Mouse (Mus musculus) urinary bladder, postnatal 14 days (tissue): ENCODE results near the gene Cxcl12.

Experiments used
- DNase-seq: peaks from one replicate; pipeline ENCODE4 v3.0.0; 2021; ENCODE audit warnings: low spot score

The Cxcl12 gene

GRCm38 (mm10) chr6:117168321-117169011 is at the start of gene Cxcl12:
Gene Cxcl12, plus strand, starts transcription at chr6:117168535.
- DNase-seq: peak; percentile 65

- DNase-seq: no peak
Observed at GRCm38 (mm10) chr6:117122074-117122473, 46.3 kb upstream of the Cxcl12 start.

DNA sequence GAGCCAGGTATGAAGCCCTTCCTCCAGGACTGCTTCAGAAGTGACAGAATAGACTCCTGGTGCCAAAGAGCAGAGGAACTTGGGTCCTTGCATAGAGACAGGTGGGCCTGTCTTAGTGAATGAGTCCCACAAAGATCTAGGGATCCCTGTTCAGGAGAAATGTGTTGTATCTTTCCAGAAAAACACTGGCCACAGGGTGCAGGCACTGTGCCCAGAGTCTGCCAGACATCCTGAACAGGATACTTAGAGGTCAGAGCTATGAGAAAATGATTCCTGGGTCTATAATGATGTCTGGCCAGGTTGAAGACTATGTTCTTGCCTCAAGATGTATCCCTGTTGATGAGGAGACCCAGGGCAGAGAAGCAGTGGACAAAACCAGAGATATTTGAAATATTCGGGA is 42.0 kb upstream of the Cxcl12 start:
- no peak for DNase-seq

GRCm38 (mm10) chr6:117129443-117129842 is 38.9 kb upstream of the Cxcl12 start:
- no peak for DNase-seq

- no peak for DNase-seq
Observed at GRCm38 (mm10) chr6:117130680-117131111, 37.6 kb upstream of the Cxcl12 start.

DNA sequence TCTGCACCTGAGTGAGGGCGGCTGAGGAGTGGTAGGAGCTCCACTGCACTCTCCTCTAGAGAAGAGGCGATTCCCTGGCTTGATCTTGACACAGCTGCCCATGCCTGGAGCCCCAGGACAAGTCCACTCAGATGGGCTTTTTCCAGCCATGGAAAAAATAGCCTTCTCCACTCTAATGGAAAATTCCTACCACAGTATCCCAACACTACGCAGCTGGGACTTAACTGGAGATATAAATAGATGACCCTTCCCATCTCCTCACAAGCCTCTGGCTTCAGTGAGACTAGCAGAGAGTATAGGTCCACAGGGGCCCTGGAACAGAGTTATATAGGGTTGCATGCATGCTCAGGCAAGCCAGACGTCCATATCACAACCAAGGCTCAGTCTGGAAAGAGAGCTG is 33.8 kb upstream of the Cxcl12 start:
- no peak for DNase-seq

DNA sequence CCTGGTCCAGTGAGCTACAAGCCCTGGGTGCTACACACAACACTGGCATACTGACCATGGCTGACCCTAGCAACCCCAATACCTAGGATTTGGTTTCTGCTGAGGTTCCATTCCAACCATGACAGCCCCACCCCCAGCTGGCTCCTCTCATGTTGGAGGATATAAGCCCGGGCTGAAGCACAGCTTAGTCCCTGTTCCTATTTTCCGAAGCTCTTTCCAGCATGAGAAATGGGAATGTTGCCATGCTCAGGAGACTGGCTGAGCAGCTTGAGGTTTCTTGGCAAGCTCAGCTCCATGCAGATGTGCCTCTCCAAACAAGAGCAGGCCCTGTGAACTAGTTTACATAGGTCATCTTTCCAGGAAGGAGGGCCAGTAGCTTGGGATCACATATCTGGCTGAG is 30.6 kb upstream of the Cxcl12 start:
- peak; percentile 13 for DNase-seq

DNA sequence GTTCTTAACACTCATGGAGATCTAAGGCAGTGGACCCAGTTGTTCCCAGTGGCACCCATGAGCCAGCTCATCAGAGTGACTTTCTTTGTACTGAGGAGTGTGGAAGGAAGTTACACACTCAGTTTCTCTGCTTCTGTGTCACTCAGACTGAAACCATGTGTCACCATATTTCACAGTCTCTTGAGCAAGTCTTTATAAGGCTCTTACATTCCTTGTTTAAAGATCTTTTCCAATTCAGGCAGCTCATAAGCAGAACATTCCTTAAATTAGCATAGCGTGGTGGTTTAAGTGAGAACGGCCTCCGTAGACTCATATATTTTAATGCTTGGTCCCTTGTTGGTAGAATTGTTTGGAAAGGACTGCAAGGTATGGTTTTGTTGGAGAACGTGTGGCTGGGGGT is 27.4 kb upstream of the Cxcl12 start:
- no peak for DNase-seq

GRCm38 (mm10) chr6:117146951-117147350 is 21.4 kb upstream of the Cxcl12 start:
- DNase-seq: no peak

DNA sequence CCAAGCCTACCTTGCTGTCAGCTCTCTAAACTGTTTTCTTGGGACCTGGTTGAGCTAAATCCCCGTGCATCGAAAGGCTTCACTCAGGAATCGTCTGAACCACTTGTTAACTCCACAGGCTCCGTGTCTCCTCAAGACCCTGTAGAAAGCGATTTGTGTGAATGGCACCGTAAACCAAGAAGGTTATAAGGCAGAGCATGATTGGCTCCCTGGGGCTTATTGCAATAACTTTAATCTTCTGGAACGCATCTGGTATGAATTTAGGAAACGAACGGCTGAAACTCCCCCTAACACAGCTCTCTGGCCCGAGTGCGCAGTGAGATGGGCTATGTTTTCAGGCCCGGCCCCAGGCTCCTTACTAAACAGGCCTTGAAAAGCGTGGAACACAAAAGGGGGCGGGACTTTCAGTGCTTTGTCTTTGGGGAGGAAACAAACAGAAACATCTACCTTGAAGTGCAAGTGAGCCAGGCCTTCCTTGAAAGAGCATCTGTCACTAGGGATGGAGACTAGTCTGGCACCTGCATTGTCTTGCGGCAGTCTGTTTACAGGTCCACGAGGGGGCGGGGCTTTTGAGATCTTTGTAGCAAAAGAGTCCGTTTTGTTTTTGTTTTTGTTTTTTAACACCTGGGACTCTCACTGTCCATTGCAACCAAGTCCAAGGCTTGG is 16.7 kb upstream of the Cxcl12 start:
- DNase-seq: no peak

GRCm38 (mm10) chr6:117153046-117153445 is 15.3 kb upstream of the Cxcl12 start:
- no peak for DNase-seq

GRCm38 (mm10) chr6:117156846-117157245 is 11.5 kb upstream of the Cxcl12 start:
- DNase-seq: no peak

GRCm38 (mm10) chr6:117159710-117160690 is 8.3 kb upstream of the Cxcl12 start:
- no peak for DNase-seq

- no peak for DNase-seq
Observed at GRCm38 (mm10) chr6:117163486-117163885, 4.8 kb upstream of the Cxcl12 start.

DNA sequence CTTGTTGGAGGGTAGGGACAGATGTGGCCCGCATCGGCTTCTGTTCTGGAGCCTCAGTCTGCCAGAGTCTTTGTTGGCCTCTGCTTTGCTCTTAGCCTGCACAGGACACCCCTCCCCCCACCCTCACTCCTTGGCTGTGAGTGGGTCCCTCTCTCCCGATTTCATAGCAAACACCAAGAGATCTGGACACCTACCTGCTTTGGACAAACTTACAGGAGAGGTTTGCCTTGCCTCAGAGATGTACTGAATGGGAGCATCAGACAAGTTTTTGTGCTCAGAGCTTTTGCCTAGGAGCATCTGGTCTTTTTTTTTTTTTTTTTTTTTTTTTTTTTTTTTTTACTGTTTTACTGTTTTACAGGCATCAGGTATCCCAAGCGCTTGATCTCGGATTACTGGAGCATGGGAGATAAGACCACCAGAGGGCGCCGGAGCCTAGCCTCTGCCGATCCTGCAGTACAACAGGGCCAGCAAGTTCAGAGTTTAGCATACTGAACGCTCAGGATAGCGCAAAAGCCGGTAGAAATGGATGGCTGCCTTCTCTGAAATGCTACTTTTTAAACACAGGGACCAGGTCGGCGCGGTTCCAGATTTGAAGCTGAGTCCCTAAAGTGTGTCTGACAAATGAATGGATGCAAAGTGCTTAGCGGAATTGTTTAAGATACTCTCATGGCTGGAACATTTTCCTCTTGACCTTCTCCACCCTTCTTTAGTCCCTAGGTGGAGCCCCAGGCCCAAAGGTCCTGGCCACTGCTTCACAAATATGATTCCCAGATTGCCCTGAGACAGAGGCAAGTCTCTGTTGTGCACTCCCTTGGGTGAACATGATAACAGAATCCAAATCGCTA is 1.5 kb upstream of the Cxcl12 start:
- peak; percentile 90 for DNase-seq

- DNase-seq: no peak
Observed at GRCm38 (mm10) chr6:117167426-117167730, 957 bp upstream of the Cxcl12 start.

- peak; percentile 14 for DNase-seq
Observed at GRCm38 (mm10) chr6:117169051-117169909, 945 bp downstream of the Cxcl12 start.

- no peak for DNase-seq
Observed at GRCm38 (mm10) chr6:117169910-117170747, 1.8 kb downstream of the Cxcl12 start.

DNA sequence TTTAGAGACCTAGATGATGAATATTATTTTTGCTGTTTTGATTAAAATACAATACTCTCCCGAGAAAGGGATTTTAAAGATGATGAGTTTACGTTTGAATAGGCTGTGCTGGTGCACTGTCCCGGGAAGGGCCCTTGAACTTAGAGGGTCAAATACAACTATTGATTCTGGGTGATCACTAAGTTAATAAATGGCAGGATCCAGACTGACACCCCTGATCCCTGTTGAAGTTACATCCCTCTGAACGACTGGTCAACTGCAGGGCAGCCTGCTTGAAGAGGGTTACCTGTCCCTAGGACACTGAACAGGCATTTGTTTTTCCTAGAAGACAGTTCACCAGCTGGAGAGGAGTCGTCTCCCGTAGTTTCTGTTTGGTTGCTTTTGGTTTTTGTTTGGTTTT is 4.0 kb downstream of the Cxcl12 start:
- DNase-seq: no peak

DNA sequence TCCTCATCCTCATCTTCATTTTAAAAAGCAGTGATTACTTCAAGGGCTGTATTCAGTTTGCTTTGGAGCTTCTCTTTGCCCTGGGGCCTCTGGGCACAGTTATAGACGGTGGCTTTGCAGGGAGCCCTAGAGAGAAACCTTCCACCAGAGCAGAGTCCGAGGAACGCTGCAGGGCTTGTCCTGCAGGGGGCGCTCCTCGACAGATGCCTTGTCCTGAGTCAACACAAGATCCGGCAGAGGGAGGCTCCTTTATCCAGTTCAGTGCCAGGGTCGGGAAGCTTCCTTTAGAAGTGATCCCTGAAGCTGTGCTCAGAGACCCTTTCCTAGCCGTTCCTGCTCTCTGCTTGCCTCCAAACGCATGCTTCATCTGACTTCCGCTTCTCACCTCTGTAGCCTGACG is 5.5 kb downstream of the Cxcl12 start:
- peak; percentile 84 for DNase-seq
